Mouse (Mus musculus) CH12.LX (cell line): Measurements from ENCODE around the gene Olfr71. TPM values are rescaled to one million over a fixed set of nuclear protein-coding genes. Genes with fewer than 3 reads are reported as not detected.

Experiments used
- DNase-seq: peaks from one replicate; pipeline ENCODE4 v3.0.0-alpha.2; 2013; ENCODE audit errors: extremely low read depth
- H3K27ac ChIP-seq: 2 replicates; pipeline ENCODE4 v1.5.1; 2012; ENCODE audit warnings: low read depth, mild to moderate bottlenecking, control low read depth, moderate library complexity; ENCODE audit not compliant: insufficient read depth
- H3K27me3 ChIP-seq: replicated peaks from 2 replicates; pipeline ENCODE3; 2012; ENCODE audit warnings: inconsistent platforms
- H3K36me3 ChIP-seq, 2 experiments: replicated peaks in 1 of 2; 2 replicates each; pipeline versions ENCODE3 to v1.6.1; 2012; ENCODE audit warnings: inconsistent platforms in 1 of 2, low read length in 1 of 2, mild to moderate bottlenecking in 1 of 2, mixed read lengths in 1 of 2, moderate library complexity in 1 of 2; ENCODE audit not compliant: control insufficient read depth in 1 of 2, insufficient read depth in 1 of 2
- H3K4me1 ChIP-seq, 2 experiments: 2 replicates each; pipeline ENCODE4 v1.6.1; 2012; ENCODE audit warnings: inconsistent platforms in 1 of 2, moderate library complexity in 1 of 2; ENCODE audit not compliant: insufficient read depth in 2 of 2, control insufficient read depth in 1 of 2
- H3K4me2 ChIP-seq: 2 replicates; pipeline ENCODE4 v1.6.1; 2012; ENCODE audit warnings: low read depth, mild to moderate bottlenecking, control low read depth; ENCODE audit not compliant: poor library complexity, insufficient read depth, severe bottlenecking
- H3K4me3 ChIP-seq, 3 experiments: fragments of 150-350 bp in 1 of 3; sonication (generic) in 1 of 3; replicated peaks in 1 of 3; 2 replicates each; pipeline versions ENCODE3 to v1.5.1; 2011 to 2012; ENCODE audit warnings: low read depth in 2 of 3, low read length in 2 of 3, mild to moderate bottlenecking in 2 of 3, moderate library complexity in 2 of 3, control low read depth in 1 of 3, improper control_type of control experiment in 1 of 3, inconsistent platforms in 1 of 3, mixed read lengths in 1 of 3; ENCODE audit not compliant: poor library complexity in 1 of 3
- H3K79me2 ChIP-seq: replicated peaks from 2 replicates; pipeline ENCODE4 v1.6.1; 2012; ENCODE audit warnings: mild to moderate bottlenecking, moderate library complexity; ENCODE audit not compliant: control insufficient read depth, poor library complexity, insufficient read depth, severe bottlenecking; ENCODE audit errors: extremely low read depth
- H3K9ac ChIP-seq: 2 replicates; pipeline ENCODE4 v1.6.1; 2012; ENCODE audit warnings: low read depth, mild to moderate bottlenecking, control low read depth, moderate library complexity; ENCODE audit not compliant: insufficient read depth
- H3K9me3 ChIP-seq: replicated peaks from 2 replicates; pipeline ENCODE3; 2012; ENCODE audit warnings: low read length, inconsistent platforms, mixed read lengths
- CHD2 ChIP-seq: IDR thresholded peaks from 2 replicates; pipeline ENCODE4 v1.6.1; 2011; ENCODE audit warnings: low read length, improper control_type of control experiment
- ETS1 ChIP-seq: conservative IDR thresholded peaks from 2 replicates; pipeline ENCODE4 v1.6.1; 2012; ENCODE audit warnings: low read depth, mild to moderate bottlenecking, inconsistent platforms, low read length, improper control_type of control experiment, moderate library complexity
- IRF4 ChIP-seq: IDR thresholded peaks from 2 replicates; pipeline ENCODE4 v1.6.1; 2014; ENCODE audit warnings: low read depth, mild to moderate bottlenecking, inconsistent platforms, low read length, improper control_type of control experiment
- JUN ChIP-seq: IDR thresholded peaks from 2 replicates; pipeline ENCODE4 v1.6.1; 2011; ENCODE audit warnings: low read depth, mild to moderate bottlenecking, low read length, improper control_type of control experiment, moderate library complexity; ENCODE audit not compliant: insufficient read depth
- JUND ChIP-seq: conservative IDR thresholded peaks from 2 replicates; pipeline ENCODE4 v1.6.1; 2011; ENCODE audit warnings: low read depth, low read length, improper control_type of control experiment
- MAZ ChIP-seq: IDR thresholded peaks from 2 replicates; pipeline ENCODE4 v1.6.1; 2012; ENCODE audit warnings: low read depth, mild to moderate bottlenecking, inconsistent platforms, low read length, improper control_type of control experiment, moderate library complexity
- MYC ChIP-seq: IDR thresholded peaks from 2 replicates; pipeline ENCODE4 v1.6.1; 2011; ENCODE audit warnings: low read depth, mild to moderate bottlenecking, improper control_type of control experiment, low read length
- POLR2AphosphoS2 ChIP-seq: IDR thresholded peaks from 2 replicates; pipeline ENCODE4 v1.6.1; 2011; ENCODE audit warnings: low read depth, low read length, improper control_type of control experiment
- TCF12 ChIP-seq: IDR thresholded peaks from 2 replicates; pipeline ENCODE4 v1.6.1; 2014; ENCODE audit warnings: low read depth, mild to moderate bottlenecking, inconsistent platforms, low read length, improper control_type of control experiment
- USF1 ChIP-seq: IDR thresholded peaks from 2 replicates; pipeline ENCODE4 v1.6.1; 2014; ENCODE audit warnings: low read depth, mild to moderate bottlenecking, inconsistent platforms, low read length, improper control_type of control experiment
- USF2 ChIP-seq: conservative IDR thresholded peaks from 2 replicates; pipeline ENCODE4 v1.6.1; 2011; ENCODE audit warnings: low read depth, low read length, improper control_type of control experiment
- ZKSCAN1 ChIP-seq: IDR thresholded peaks from 2 replicates; pipeline ENCODE4 v1.6.1; 2012; ENCODE audit warnings: low read depth, inconsistent platforms, low read length, improper control_type of control experiment, borderline replicate concordance
- dilution Hi-C: fragments of 300-500 bp; cut with MboI; formaldehyde crosslinking; loops from 2 replicates; pipeline ENCODE4 v1.14.3; 2020; ENCODE audit warnings: low sequenced_read_pairs; ENCODE audit not compliant: extremely low pct_unique_long_range_greater_than_20kb, extremely low pct_ligation_motif_present
- in situ Hi-C: fragments of 300-500 bp; cut with MboI; formaldehyde crosslinking; loops from 3 replicates; pipeline ENCODE4 v1.14.3; 2019; ENCODE audit warnings: low sequenced_read_pairs, low pct_ligation_motif_present, low pct_unique_long_range_greater_than_20kb, mixed read lengths
- polyA plus RNA-seq: library from polyadenylated mRNA; unstranded; fragments of >175 nt; gene quantifications from 2 replicates; pipeline ENCODE4 v1.2.1, GENCODE M21; 2012; ENCODE audit warnings: low read depth; ENCODE audit not compliant: insufficient read length
- total RNA-seq, 2 experiments: library from RNA; depleted of rRNA; stranded (reverse); fragments of 300-350 nt in 1 of 2; fragments of >200 nt in 1 of 2; gene quantifications; 2 replicates each; pipeline ENCODE4 v1.2.3; 2012 to 2014

The Olfr71 gene
- total and polyA plus RNA-seq, 3 experiments = not detected

GRCm38 (mm10) chr4:43679416-43680043, 30.5 kb downstream of the Olfr71 start:
- H3K9me3 ChIP-seq = no peaks in the 10 kb centered on the region
- no peaks in the 10 kb centered on the region for H3K79me2 ChIP-seq
- H3K4me1 ChIP-seq = no peaks in the 10 kb centered on the region
- H3K27me3 ChIP-seq = peaks cover 93% of the 10 kb centered on the region
- in situ Hi-C loops (no loop called here), dilution Hi-C loops (no loop called here)
- no peaks in the 10 kb centered on the region for H3K36me3 ChIP-seq
- H3K27ac ChIP-seq = no peak overlapping the region
- no peak overlapping the region for H3K9ac ChIP-seq
- TF ChIP-seq IRF4 = no peak
- no peak for TF ChIP-seq USF2
- TF ChIP-seq MAZ = no peak
- TF ChIP-seq USF1 = no peak
- TF ChIP-seq JUND = no peak
- TF ChIP-seq MYC = no peak
- no peak for DNase-seq
- H3K4me2 ChIP-seq = no peak overlapping the region
- no peak overlapping the region for H3K4me3 ChIP-seq

GRCm38 (mm10) chr4:43678541-43678940, 31.5 kb downstream of the Olfr71 start:
- Histone ChIP-seq H3K9me3 (no peaks in the 10 kb centered on the region), H3K9ac (no peak overlapping the region), H3K27ac (no peak overlapping the region), H3K4me2 (no peak overlapping the region), H3K36me3 (no peaks in the 10 kb centered on the region), H3K79me2 (no peaks in the 10 kb centered on the region), H3K27me3 (peaks cover 93% of the 10 kb centered on the region), H3K4me3 (no peak overlapping the region), H3K4me1 (no peaks in the 10 kb centered on the region)
- TF ChIP-seq POLR2AphosphoS2 (no peak), ETS1 (no peak), ZKSCAN1 (no peak), MAZ (no peak)
- in situ Hi-C loops (no loop called here), dilution Hi-C loops (no loop called here)
- DNase-seq = no peak

GRCm38 (mm10) chr4:43675608-43676007, 34.4 kb downstream of the Olfr71 start:
- no peak for DNase-seq
- Histone ChIP-seq H3K9ac (no peak overlapping the region), H3K27ac (no peak overlapping the region), H3K9me3 (no peaks in the 10 kb centered on the region), H3K4me2 (no peak overlapping the region), H3K27me3 (peaks cover 93% of the 10 kb centered on the region), H3K4me1 (no peaks in the 10 kb centered on the region), H3K4me3 (no peak overlapping the region), H3K36me3 (no peaks in the 10 kb centered on the region)
- no peak for TF ChIP-seq JUN
- no peak for TF ChIP-seq JUND
- no peak for TF ChIP-seq TCF12
- TF ChIP-seq CHD2 = no peak
- TF ChIP-seq, all 38 proteins: peak for 0
- dilution Hi-C loops = no loop called here
- in situ Hi-C loops = no loop called here
- no peaks in the 10 kb centered on the region for H3K79me2 ChIP-seq
